Mouse (Mus musculus): ENCODE results near the gene Cercam. TPM values are rescaled to one million over a fixed set of nuclear protein-coding genes. Genes with fewer than 3 reads are reported as not detected.

Gene Cercam
- total RNA-seq (2022): 1 to 10 TPM; 1.4 to 3.6 (median 1.7) TPM

DNA sequence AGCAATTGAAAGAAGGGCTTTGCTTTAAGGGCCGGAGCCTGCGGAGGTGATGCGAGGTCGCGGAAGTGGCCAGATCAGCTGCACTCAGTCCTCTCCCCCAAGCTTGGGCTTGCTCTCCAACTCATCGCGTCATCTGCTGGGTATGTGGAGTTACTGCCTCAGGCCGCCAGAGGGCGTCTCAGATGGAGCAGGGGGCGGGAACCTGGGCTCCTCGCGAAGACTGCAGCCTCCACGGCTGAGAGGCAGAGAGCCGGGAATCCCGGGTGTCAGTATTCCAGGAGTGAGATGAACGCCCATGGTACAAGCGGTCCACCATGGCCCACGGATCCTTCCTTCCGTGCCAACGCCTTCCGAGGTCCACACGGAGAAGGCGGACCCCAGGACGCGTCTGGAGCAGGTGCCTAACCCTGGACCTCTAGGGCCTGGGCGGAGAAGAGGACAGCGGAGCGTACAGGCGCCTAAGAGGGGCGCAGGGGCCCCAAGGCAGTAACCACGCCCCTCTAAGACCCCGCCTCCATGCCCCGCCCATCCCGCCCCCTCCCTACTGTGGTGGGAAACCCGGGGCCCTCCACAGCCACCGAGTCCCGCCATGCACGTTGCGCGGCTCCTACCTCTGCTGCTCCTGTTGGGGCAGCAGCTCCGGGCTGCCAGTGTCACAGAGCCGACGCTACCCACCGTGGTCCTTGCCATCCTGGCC, at the start of gene Cercam:
TSS of gene Cercam (plus strand) at position 216 of the 697 bp plus-strand sequence.
- DNase-seq (ENCODE audit: low spot score in 2 of 2): peak; percentile 63 to 70

GRCm38 (mm10) chr2:29819363-29819762, 49.6 kb upstream of the Cercam start:
- no peak for DNase-seq (ENCODE audit: low spot score in 2 of 2)

DNA sequence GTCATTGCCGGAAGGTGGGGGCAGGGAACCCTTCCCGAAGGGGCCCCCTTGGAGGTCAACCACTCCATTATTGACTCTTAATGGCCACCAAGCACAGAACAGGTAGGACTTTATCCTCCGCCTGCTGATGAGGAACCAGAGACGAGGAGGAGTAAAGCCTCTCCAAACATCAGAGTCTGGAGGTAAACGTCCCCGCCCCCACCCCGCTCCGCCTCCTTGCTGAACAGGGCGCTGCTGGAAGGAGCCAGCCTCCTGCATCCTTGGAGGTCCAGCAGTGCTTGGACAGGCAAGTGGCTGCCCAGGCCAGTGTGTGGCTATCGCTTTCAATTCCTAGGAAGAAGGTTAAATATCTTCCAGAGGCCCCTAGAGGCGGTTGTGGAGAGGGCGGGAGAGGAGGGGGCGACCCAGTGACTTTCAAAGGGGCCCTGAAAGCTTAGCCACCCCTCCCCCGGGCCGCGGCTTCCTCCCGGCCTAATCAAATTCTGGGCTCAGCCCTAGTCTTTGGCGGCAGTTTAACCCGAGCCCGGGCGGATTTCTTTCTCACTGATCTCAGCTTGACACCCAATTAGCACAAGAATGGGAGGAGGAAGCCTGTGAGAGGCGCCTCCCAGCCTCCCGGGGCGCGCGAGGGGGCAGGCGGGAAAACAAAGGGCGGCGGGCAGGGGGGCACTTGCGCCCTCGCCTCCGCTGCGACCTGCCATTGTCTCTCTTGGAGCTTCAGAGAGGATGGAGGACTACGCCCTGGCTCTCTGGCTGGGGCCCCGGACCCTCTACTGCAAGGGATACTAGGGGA, 48.7 kb upstream of the Cercam start, which contains the start of gene Urm1:
TSS of gene Urm1 (plus strand) at position 51 of the 793 bp plus-strand sequence.
- no peak for DNase-seq (ENCODE audit: low spot score in 2 of 2)

- no peak for DNase-seq (ENCODE audit: low spot score in 2 of 2)
These were observed 42.5 kb upstream of the Cercam start for GRCm38 (mm10) chr2:29826318-29826925.

DNA sequence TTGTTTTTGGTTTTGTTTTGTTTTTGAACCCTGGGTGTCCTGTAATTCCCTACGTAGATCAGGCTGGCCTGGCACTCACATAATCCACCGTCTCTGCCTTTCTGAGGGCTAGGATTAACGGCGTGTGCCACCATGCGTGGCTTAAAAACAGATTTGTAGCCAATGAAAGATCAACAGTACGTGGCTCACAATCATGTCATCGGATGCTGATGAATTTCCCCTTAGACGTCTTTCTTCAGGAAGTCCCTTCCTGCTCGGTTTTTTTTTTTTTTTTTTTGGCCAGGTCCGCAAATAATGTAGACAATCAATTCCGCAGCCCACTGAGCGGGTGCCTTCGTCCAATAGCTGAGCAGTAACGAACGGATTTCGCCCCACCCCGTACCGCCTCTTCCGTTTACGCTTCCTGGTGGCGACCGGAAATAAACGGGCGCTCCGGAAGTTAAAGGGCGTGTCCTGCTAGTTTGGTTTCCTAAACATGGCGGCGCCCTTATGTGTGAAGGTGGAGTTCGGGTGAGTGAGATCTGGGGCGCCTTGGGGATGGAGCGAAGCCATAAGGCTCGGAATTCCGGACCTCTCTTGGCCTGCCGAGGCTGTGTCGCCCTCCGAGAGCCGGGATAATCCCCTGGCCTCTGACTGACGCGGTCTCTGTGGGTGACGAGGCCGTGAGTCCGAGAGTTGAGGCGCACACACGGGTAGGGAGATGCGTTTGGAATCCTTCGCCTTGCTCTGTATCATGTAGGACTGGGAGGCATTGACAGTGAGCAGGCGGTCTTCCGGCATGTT, 41.8 kb upstream of the Cercam start:
- peak; percentile 92 for DNase-seq (ENCODE audit: low spot score in 2 of 2)

GRCm38 (mm10) chr2:29827709-29828024, 41.3 kb upstream of the Cercam start:
- no peak for DNase-seq (ENCODE audit: low spot score in 2 of 2)

DNA sequence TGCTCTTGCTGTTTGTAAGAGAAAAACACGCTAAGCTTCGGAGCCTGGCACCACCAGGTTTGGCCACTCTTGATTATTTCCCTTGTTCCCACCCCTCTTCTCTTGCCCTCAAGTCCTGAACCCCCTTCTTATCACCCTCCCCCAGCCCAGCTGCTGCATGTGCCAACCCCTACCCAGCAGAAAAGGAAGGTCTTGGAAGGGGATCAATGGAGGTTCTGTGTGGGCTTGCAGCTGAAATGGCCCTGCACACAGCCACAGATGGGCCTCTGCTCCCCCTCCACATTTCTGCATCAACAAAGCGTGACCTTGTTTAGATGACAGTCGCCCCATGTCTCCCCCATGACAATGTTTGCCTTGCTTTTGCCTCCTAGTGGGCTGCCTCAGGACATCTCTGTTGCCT, 37.9 kb upstream of the Cercam start:
- no peak for DNase-seq (ENCODE audit: low spot score in 2 of 2)

DNA sequence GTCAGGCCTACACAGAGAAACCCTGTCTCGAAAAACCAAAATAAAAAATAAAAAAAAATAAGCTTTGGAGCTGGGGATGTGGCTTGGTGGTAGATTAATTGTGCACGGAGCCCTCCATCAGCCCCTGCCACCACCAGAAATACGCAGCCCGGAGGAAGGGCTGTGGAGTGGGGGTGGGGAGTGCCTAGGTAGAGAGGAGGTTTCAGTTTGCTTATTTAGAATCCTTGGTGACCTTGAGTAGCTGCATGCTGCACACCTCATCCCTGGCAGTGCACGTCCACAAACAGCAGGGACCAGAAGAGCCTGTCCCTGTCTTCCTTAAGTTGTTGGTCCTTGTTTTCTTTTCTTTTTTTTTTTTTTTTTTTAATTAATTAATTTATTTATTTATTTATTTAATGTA, 35.2 kb upstream of the Cercam start:
- DNase-seq (ENCODE audit: low spot score in 2 of 2): no peak

DNA sequence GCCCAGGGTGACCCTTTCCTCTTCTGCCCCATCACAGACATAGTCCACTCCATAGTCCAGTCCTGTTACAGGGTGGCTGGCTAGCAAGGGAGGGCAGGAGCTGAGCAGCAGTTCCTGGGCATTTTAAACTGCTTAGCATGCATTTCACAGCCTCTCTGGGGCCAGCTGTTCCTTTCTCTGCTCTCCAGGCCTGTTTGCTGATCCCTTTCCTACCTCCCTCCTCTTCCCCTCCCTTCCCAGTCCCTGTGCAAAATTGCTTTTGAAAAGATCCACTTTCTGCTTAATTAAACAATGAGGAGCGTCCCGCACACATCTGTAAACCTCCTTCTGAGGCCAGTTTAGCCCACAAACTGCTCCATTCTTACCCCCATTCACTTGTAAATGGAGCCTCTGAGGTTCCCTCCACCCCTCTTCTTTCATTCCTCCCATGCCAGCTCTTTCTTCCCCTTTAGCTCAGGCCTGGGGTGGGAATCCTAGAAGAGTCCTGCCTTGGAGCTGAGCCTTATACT, 33.5 kb upstream of the Cercam start:
- DNase-seq (ENCODE audit: low spot score in 2 of 2): no peak

- no peak for DNase-seq (ENCODE audit: low spot score in 2 of 2)
These were observed 29.5 kb upstream of the Cercam start for GRCm38 (mm10) chr2:29839460-29839859.

- DNase-seq (ENCODE audit: low spot score in 2 of 2): no peak
These were observed 25.5 kb upstream of the Cercam start for GRCm38 (mm10) chr2:29843231-29844105.

- no peak for DNase-seq (ENCODE audit: low spot score in 2 of 2)
These were observed 24.8 kb upstream of the Cercam start for GRCm38 (mm10) chr2:29844115-29844514.

DNA sequence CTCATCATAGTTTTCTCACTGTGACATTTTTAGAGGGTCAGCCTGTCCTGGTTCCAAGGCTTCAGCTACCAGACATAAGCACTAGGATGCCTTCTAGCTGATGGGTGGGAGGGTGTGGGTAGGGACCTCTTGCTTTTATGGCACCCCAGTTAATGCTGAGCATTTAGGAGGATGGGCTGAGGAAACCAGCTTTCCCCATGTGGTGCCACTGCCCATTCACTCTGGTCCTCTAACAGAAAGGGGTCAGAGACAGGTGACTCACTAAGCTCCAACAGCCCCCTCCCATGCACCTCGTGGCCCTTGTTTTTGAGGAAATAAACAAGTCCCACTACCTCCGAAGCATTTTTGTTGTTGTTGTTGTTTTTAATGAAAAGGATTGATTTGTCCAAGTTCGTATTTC, 24.3 kb upstream of the Cercam start:
- DNase-seq (ENCODE audit: low spot score in 2 of 2): no peak

DNA sequence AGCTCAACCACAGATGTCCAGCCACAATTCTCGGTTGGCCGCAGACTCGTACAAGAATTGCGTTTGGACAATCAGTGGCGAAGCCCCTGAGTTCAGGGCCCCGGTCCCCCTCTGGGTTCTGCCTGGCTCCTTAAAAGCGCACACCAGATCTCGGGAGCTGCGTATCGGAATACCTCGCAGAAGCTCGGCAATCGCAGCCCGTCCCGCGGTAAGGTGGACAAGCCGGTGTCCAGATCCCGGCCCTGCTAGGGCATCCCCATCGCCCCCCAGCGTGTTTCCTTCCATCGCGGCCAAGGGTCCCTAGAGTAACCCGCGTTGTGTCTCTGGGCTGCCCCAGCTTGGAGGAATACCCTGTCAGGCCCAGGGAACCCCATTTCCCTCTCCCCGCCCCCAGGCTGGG, 23.3 kb upstream of the Cercam start:
- no peak for DNase-seq (ENCODE audit: low spot score in 2 of 2)

DNA sequence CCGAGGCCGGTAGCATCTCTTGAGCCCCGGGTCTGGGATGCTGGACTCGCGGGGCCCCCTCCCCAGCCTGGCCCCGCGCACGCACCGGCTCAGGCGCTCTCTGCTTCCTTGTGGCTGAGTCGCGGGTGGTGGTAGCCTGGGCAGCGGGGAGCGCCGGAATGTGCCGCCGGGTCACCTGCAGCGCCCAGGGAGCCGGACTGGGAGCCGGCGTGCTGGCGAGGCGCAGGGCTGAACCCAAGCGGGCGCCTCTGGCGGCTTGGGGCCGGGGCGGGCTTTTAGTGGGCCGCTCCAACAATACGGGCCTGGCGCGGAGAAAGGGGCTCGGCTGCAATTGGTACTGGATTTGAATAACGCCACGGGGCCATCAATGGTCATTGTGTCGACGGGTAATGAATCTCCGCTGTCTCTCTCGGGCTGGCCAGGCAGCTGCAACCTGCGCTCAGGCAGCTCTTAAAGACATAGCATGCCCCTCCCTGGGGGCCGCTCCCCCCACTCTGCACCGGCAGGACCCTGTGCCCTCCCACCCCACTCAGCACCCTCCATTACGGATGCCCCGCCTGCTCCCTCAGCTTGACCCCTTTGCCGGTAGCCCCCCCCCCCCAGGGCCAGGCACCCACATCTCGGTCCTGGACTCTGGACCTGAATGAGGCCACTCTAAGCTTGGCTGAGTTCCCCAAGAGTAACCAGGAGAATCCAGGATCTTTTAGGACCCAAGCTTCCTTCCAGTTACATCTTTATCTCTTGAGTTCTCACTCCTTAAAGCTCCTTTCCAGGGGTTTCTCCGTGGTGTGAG, 22.7 kb upstream of the Cercam start:
- DNase-seq (ENCODE audit: low spot score in 2 of 2): no peak

GRCm38 (mm10) chr2:29846911-29847310, 22.1 kb upstream of the Cercam start:
- no peak for DNase-seq (ENCODE audit: low spot score in 2 of 2)

GRCm38 (mm10) chr2:29849041-29849440, 19.9 kb upstream of the Cercam start:
- DNase-seq (ENCODE audit: low spot score in 2 of 2): no peak

GRCm38 (mm10) chr2:29849841-29850480, 19.0 kb upstream of the Cercam start:
- no peak for DNase-seq (ENCODE audit: low spot score in 2 of 2)

DNA sequence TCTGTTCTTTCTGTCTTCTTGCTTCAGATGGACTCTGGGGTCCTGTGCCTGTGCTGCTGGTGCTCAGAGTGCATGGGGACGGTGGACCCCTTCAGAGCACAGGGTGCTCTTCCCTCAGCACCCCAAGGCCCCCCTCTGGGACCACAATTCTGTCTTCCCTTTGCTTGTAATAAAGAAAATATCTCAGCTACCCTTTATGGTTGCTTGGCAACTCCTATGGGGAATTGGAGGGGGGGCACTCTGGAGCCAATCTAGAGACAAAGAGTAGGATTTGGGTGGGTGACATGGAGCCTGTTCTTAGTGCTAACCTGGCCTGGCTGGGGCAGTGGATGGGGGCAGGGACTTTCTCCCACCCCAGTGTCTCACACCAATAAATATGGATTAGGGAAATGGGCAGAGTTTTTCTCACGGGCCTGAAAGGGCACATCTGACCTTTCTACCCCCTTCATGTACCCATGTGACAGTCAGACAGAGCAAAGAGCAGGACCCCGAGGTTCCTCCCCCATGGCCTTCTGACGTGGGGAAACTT, 15.9 kb upstream of the Cercam start:
- DNase-seq (ENCODE audit: low spot score in 2 of 2): no peak

All from gastrocnemius, adult 8-10 months (tissue).